Mouse (Mus musculus) liver (tissue): Measurements from ENCODE around the gene Smarca5.
A peak's percentile ranks its signal among the peaks of the same experiment; 100 is the strongest.

Experiments used
- DNase-seq: peaks from one replicate; pipeline ENCODE4 v3.0.0-alpha.2; 2020; ENCODE audit warnings: mixed read lengths

Gene Smarca5

GRCm38 (mm10) chr8:80661055-80661454 lies 78.2 kb downstream of the Smarca5 start:
- peak; percentile 65 for DNase-seq

- peak; percentile 54 for DNase-seq
Measured at GRCm38 (mm10) chr8:80657639-80658038, 81.7 kb downstream of the Smarca5 start.
